Mouse (Mus musculus): ENCODE measurements around the gene Lig3.
"Not testable (repeated sequence)": the region's sequence is repeated elsewhere in the genome, so short reads cannot be mapped to it uniquely, and the experiment has no call there.

Gene Lig3

GRCm38 (mm10) chr11:82832402-82832801 lies 51.5 kb downstream of the Lig3 start:
- not testable (repeated sequence) for DNase-seq

DNA sequence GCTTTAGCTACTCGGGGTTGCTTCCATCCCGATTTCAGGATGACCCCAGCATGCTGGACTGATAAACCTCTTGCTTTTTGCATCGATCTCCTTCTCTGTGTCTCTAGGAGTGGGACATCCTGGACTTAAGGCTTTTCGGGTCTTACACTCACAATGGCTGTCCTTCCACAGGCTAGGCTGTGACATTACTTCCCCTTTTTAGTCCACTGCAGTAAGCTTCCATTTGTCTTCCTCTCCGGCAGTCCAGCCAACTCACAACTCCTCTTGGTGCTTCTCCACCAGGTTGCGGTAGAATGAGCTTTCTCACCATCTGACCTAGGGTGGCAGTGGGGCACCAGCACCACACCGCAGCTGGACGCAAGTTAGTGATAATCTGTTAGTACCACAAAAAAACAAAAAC lies 53.0 kb downstream of the Lig3 start:
- DNase-seq = no peak

GRCm38 (mm10) chr11:82834359-82834758 lies 53.5 kb downstream of the Lig3 start:
- not testable (repeated sequence) for DNase-seq

DNA sequence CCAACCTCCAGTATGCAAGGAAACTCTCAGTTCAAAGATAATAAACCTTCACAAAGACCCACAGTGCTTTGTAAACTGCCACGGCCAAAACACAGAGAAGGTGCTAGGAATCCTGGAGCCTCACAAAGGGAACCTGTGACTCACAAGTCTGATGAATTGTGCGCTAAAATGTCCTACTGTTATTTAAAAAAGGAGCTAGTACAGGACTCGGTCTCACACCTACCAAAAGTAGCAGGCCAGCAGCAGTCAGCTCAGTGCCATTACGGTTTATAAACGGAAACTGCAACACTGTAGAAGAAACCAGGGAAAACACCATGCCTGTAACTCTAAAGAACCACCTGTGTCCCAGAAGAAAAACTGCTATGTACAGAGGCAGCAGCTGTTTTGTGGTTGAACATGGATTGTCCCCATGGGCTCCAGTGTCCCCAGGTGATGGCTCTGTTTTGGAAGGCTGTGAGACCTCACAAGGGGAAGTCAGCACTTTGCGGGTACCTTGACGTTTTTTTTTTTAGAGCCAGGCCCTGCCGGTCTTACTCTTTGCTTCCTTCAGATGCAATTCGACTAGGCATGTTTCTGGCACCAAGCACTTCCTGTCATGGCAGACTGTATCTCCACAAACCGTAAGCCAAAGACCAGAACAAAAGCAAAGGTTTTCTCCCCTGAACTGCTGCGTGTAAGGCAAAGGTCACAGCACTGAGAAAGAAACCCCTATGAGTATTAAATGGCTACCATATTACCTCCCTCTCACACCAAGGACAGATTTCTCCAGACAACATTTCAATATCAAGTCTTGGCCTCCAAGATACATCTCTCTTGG lies 54.9 kb downstream of the Lig3 start:
- DNase-seq = peak; percentile 5

DNA sequence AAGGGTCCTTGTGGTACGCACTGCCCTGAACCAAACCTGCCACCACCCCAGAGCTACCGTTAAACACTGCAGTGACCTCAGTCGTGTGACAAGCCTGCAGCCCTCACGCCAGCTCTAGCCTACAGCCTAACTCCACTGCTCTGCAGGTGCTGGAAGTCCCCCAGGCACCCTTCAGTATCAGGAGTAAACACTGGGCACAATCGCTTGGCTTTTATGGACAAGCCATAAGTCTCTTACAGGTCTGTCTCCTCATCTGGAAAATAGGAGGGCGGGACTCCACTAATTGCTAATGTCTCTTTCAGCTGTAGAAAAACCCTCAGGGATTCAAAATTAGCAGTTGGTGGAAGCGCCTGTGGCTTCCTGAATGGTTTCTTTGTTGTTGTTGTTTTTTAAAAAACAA lies 56.3 kb downstream of the Lig3 start:
- DNase-seq = no peak

- DNase-seq = no peak
These were observed 56.9 kb downstream of the Lig3 start for GRCm38 (mm10) chr11:82837848-82838247.

DNA sequence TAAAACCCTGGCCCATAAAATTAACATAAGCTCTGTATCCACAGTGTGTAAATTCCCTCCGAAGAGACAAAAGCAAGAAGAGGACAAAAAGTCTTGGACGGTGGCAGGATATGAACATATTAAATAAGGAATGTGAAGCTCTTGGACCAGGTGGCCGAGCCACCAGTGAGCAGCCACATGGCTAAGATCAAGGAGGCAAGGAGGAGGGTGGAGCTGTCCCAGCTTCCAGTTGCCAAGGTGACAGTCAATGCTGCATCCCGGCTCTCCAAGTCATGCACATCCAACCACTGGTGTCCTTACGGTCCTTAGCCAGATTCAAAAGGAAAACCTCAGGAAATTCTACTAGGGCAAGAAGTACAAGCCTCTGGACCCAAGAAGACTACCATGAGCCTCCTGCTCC lies 57.6 kb downstream of the Lig3 start:
- no peak for DNase-seq

DNA sequence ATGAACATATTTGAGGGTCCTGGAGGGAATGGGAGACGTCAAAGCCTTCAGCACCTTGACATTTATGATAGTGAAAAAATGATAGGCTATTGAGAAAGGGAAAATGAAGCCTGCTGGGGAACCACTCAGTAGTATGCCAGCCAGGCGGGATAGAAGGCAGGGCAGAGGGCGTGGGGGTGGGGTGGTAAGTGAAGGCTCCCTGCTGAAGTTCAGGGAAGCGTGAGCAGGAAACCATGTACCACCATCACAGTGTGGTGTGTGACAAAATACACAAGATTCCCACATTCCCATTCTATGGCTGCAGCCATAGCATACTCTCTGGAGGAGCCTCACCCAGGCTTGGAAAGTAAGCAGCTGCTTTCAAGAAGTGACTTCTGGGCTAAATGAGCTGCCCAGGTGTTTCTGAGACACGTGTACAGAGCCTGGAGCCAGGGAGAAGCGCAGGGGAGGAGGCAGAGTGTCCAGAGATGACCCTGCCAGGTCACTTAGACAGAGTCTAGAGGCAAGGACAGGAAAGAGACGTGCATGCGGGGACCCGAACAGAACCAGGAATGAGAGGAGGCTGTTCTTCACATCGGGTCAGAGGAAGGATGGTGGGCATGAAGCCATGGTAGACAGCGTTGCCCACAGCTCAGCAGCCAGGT lies 64.0 kb downstream of the Lig3 start:
- no peak for DNase-seq

DNA sequence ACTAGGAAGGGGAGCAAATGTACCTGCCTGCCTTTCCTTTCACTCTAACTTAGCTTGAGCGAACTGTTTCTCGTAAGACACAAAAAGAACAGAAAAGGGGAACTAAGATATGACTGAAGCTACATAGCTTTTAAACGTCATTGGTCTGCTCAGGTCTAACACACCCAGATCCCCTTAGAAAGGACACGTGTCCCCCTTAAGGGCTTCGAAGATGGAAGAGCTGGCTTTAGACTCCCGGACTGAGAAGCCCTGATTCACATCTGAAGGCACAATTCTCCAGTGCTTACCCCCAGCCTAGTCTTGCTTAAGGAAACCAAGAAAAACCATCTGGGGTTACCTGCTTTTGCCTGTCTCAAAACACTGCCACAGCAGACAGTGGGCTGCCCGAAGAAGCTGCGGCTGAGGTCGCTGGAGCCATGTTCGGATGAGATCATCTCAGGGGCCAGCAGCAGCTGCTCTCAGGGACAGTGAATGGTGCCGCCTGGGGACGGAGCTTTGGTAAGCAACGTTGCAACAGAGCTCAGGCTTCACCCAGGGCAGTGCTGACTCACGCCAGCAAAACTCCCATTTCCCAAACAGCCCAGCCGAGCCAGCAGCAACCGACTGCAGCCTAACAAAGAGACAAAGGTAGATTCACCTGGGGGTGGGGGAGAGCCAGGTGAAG lies 64.6 kb downstream of the Lig3 start:
- no peak for DNase-seq

DNA sequence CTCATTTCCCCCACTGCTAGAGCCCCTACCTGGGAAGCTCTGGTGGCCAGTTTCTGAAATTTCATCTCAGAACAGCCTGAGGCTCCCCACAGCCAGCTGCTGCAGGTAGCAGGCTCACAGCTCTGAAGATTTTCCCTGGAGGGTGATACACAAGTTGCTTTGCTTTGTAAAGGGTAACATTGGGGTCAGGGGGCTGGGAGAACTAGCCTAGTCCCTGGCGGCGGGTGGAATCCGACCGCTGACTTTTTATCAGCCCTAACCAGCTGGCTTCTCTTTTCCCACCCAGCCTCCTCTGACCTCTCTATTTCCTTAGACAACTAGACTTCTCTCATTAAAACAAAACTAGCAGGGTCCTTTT lies 65.2 kb downstream of the Lig3 start:
- no peak for DNase-seq

DNA sequence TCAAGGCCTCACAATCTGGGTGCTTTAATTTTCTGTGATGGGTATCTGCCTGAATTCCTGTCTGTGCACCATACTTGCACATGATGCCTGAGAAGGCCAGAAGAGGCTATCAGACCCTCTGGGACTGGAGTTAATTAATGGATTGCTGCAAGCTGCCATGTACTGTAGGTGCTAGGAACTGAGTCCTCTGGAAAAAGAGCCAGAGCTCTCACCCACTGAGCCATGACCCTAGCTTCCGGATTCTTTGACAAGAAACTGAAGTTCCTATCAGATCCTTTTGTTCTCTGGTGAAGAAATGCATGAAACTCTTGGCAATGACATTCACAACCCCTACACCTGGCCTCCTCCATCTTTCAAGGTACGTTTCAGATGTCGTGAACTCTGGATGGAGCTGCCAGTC lies 66.0 kb downstream of the Lig3 start:
- DNase-seq = no peak

GRCm38 (mm10) chr11:82847571-82848000 lies 66.7 kb downstream of the Lig3 start:
- DNase-seq = no peak

DNA sequence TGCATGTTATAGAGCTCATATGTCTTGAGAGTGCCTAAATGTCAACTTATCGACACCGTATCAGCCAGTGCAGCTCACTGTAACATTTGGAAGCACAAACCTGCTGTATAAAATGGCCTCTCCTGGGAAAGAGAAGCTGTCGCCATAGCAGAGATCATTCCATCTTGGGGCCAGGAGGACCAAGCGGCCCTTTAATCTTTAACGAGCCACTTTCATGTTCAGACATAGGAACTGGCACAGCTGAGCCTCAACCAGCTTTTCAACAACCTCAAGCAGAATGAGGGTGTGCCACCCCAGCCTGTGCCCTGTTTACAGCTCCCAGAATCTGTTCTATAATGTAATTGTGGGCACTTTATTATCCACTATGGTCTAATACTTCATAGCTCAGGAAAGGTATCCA lies 69.4 kb downstream of the Lig3 start:
- DNase-seq = no peak

DNA sequence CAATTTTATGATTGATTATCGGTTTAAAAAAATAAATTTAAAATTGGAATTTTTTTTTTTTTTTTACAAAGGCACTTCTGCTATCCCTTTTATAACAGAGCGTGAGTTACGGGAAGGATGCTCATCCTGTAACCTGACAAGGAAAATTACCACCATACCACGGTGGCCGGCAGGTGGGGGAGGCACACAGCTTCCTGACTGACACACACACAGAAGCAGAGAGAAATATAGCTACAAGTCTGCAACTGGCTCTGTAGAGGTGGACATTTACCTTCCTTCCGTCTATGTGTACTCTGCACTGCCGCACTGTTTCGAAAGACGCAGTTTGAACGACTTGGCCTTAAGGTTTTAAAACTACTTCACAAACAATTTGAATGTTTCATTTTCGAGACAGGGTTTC lies 71.2 kb downstream of the Lig3 start:
- no peak for DNase-seq

GRCm38 (mm10) chr11:82852540-82852939 lies 71.6 kb downstream of the Lig3 start:
- DNase-seq = no peak

DNA sequence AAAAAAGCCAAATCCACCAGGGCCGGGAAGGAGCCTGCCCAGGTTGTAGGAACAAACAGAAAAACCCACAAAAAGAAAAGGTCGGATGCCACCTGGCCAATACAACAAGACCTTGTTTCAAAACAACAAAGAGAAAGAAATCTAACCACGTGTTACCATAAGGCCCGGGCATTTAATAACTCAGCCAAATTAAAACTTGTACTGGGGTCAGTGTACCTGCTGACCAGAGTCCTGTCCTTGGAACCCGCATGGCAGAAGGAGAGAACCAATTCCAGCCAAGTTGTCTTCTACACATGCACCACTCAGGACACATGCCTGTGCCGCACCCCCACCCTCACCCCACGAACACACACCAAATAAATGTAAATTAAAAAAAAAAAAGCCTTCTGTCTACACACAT lies 72.0 kb downstream of the Lig3 start:
- no peak for DNase-seq

All from thymus, postnatal 25 days (tissue).